Comparison of ENCODE assay signal across 8 mouse cellular contexts in the genomic region with DNA sequence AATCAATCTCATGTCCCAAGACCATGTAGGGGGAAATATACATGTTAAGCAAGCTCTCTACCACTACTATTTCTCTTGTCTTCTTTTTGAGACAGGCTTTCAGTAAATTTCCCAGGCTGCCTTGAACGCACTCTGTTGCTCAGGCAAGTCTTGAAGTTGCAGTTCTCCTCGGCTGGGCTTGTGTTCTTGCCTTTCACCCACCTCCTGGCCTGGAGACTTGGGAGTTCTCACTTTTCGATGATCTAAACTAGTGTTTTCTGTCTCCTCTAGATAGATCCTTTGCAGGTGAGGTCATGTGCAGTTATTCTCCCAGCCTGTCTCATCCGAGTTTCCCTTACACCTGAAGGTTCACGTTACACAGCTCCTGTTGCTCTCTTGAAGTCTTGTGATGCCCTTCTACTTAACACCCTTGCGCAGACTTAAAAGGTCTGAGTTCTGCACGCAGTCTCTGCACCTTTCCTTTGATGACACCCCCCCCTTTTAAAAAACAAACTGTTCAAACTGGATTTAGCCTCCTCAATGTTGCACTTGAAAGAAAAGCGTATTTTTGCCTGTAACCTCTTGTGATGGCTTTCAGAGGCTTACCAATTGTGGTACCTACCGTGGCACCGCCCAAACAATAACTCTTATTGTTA. TPM values are rescaled to one million over a fixed set of nuclear protein-coding genes. Genes with fewer than 3 reads are reported as not detected.
A peak's percentile ranks its signal among the peaks of the same experiment; 100 is the strongest.
DNase-seq lines count a peak whose midpoint lies in the region; ATAC-seq lines count a peak whose summit lies in the region.

No protein-coding gene starts in this region.

- peak overlapping the region; percentile 66 for H3K9ac ChIP-seq in forebrain, embryonic 12.5 days
- peak overlapping the region; percentile 92 for H3K9ac ChIP-seq in liver, embryonic 13.5 days

- H3K4me2 ChIP-seq in forebrain, embryonic 12.5 days: peak overlapping the region; percentile 71
- H3K4me2 ChIP-seq in liver, embryonic 13.5 days: peak overlapping the region; percentile 97

- peak overlapping the region; percentile 98 for H3K27ac ChIP-seq in forebrain, embryonic 12.5 days
- peak overlapping the region; percentile 99 for H3K27ac ChIP-seq in liver, embryonic 13.5 days

- WGBS in forebrain, embryonic 12.5 days: 24% methylated on average over 10 of the region's 10 CpGs
- WGBS in liver, embryonic 13.5 days (ENCODE audit: insufficient replicate concordance): 36% methylated on average over 10 of the region's 10 CpGs

- H3K4me3 ChIP-seq in megakaryocyte, embryonic 14.5 days (replicated peaks): peak overlapping the region; percentile 96
- H3K4me3 ChIP-seq in forebrain, embryonic 12.5 days (replicated peaks): peak overlapping the region; percentile 97
- H3K4me3 ChIP-seq in liver, embryonic 13.5 days (replicated peaks): peak overlapping the region; percentile 97

- H3K4me1 ChIP-seq in megakaryocyte, embryonic 14.5 days: peaks cover 36% of the 10 kb centered on the region
- peaks cover 31% of the 10 kb centered on the region for H3K4me1 ChIP-seq in forebrain, embryonic 12.5 days
- peaks cover 35% of the 10 kb centered on the region for H3K4me1 ChIP-seq in liver, embryonic 13.5 days (replicated peaks)

- no peaks in the 10 kb centered on the region for H3K27me3 ChIP-seq in megakaryocyte, embryonic 14.5 days (replicated peaks)
- no peaks in the 10 kb centered on the region for H3K27me3 ChIP-seq in forebrain, embryonic 12.5 days
- H3K27me3 ChIP-seq in liver, embryonic 13.5 days: no peaks in the 10 kb centered on the region

- H3K9me3 ChIP-seq in megakaryocyte, embryonic 14.5 days: no peaks in the 10 kb centered on the region
- no peaks in the 10 kb centered on the region for H3K9me3 ChIP-seq in forebrain, embryonic 12.5 days
- H3K9me3 ChIP-seq in liver, embryonic 13.5 days (replicated peaks): no peaks in the 10 kb centered on the region

- peaks cover 25% of the 10 kb centered on the region for H3K36me3 ChIP-seq in megakaryocyte, embryonic 14.5 days (replicated peaks; ENCODE audit: low read length)
- peaks cover 13% of the 10 kb centered on the region for H3K36me3 ChIP-seq in forebrain, embryonic 12.5 days (replicated peaks)
- H3K36me3 ChIP-seq in liver, embryonic 13.5 days: peaks cover 11% of the 10 kb centered on the region

- DNase-seq in liver, embryonic 13.5 days: no peak
- DNase-seq in thymus, postnatal 0 days (ENCODE audit: low spot score): peak; percentile 30
- no peak for DNase-seq in ovary, postnatal 10 days (ENCODE audit: low spot score)
- DNase-seq in embryo, embryonic 9.5 days (ENCODE audit: extremely low spot score): no peak

- no peak for ATAC-seq in megakaryocyte, adult 5-6 weeks (ENCODE audit: poor library complexity, severe bottlenecking)
- no peak for ATAC-seq in forebrain, embryonic 12.5 days (ENCODE audit: low FRiP score)
- no peak for ATAC-seq in liver, embryonic 13.5 days (ENCODE audit: low read depth)
- ATAC-seq in cerebellum, adult (ENCODE audit: insufficient number of reproducible peaks, low FRiP score, low TSS enrichment): no peak

RNA-seq across cellular contexts. Expression of gene Hnrnph1, which starts 0.5 kb away (rescaled TPM):
- polyA plus RNA-seq in megakaryocyte, embryonic 14.5 days (2012; ENCODE audit: insufficient read depth, low replicate concordance): 12.9 and 121 TPM in 2 replicates
- 400 and 438 TPM in 2 replicates for total RNA-seq in megakaryocyte, adult 5-6 weeks (2015)
- 436 and 510 TPM in 2 replicates for total RNA-seq in megakaryocyte, adult 5-6 weeks (2017)
- polyA plus RNA-seq in forebrain, embryonic 12.5 days (2016; fragmentation: Nextera tagmentation; extraction: Ambion mirVana): 734 and 740 TPM in 2 replicates
- polyA plus RNA-seq in liver, embryonic 13.5 days (2015; fragmentation: Nextera tagmentation; extraction: Ambion mirVana): 124 and 144 TPM in 2 replicates
- polyA plus RNA-seq in thymus, postnatal 0 days (2015; fragmentation: Nextera tagmentation; extraction: Ambion mirVana): 350 and 356 TPM in 2 replicates

RNA-seq across cellular contexts. Expression of gene Cby3, which starts 22.0 kb away (rescaled TPM):
- polyA plus RNA-seq in megakaryocyte, embryonic 14.5 days (2012; ENCODE audit: insufficient read depth, low replicate concordance): not detected in 2 replicates
- total RNA-seq in megakaryocyte, adult 5-6 weeks (2015): not detected in 2 replicates
- not detected in 2 replicates for total RNA-seq in megakaryocyte, adult 5-6 weeks (2017)
- polyA plus RNA-seq in forebrain, embryonic 12.5 days (2016; fragmentation: Nextera tagmentation; extraction: Ambion mirVana): not detected in 2 replicates
- polyA plus RNA-seq in liver, embryonic 13.5 days (2015; fragmentation: Nextera tagmentation; extraction: Ambion mirVana): not detected in 2 replicates
- polyA plus RNA-seq in thymus, postnatal 0 days (2015; fragmentation: Nextera tagmentation; extraction: Ambion mirVana): not detected in 2 replicates

RNA-seq across cellular contexts. Expression of gene Canx, which starts 50.8 kb away (rescaled TPM):
- 4.5 and 79.1 TPM in 2 replicates for polyA plus RNA-seq in megakaryocyte, embryonic 14.5 days (2012; ENCODE audit: insufficient read depth, low replicate concordance)
- total RNA-seq in megakaryocyte, adult 5-6 weeks (2015): 242 and 264 TPM in 2 replicates
- 684 and 685 TPM in 2 replicates for total RNA-seq in megakaryocyte, adult 5-6 weeks (2017)
- polyA plus RNA-seq in forebrain, embryonic 12.5 days (2016; fragmentation: Nextera tagmentation; extraction: Ambion mirVana): 287 and 298 TPM in 2 replicates
- 213 and 261 TPM in 2 replicates for polyA plus RNA-seq in liver, embryonic 13.5 days (2015; fragmentation: Nextera tagmentation; extraction: Ambion mirVana)
- 196 and 213 TPM in 2 replicates for polyA plus RNA-seq in thymus, postnatal 0 days (2015; fragmentation: Nextera tagmentation; extraction: Ambion mirVana)

RNA-seq across cellular contexts. Expression of gene Rufy1, which starts 54.7 kb away (rescaled TPM):
- polyA plus RNA-seq in megakaryocyte, embryonic 14.5 days (2012; ENCODE audit: insufficient read depth, low replicate concordance): 1.2 and 2.3 TPM in 2 replicates
- 51.2 and 53.0 TPM in 2 replicates for total RNA-seq in megakaryocyte, adult 5-6 weeks (2015)
- 81.6 and 82.2 TPM in 2 replicates for total RNA-seq in megakaryocyte, adult 5-6 weeks (2017)
- polyA plus RNA-seq in forebrain, embryonic 12.5 days (2016; fragmentation: Nextera tagmentation; extraction: Ambion mirVana): 30.7 and 31.5 TPM in 2 replicates
- 8.2 and 9.8 TPM in 2 replicates for polyA plus RNA-seq in liver, embryonic 13.5 days (2015; fragmentation: Nextera tagmentation; extraction: Ambion mirVana)
- 13.0 and 13.6 TPM in 2 replicates for polyA plus RNA-seq in thymus, postnatal 0 days (2015; fragmentation: Nextera tagmentation; extraction: Ambion mirVana)
